Mouse (Mus musculus) lung, embryonic 16.5 days (tissue): Measurements from ENCODE around the gene Stox2. TPM values are rescaled to one million over a fixed set of nuclear protein-coding genes. Genes with fewer than 3 reads are reported as not detected.
A peak's percentile ranks its signal among the peaks of the same experiment; 100 is the strongest.

Source experiments
- ATAC-seq: fragments of 200-750 bp; cut with Nextera tagmentation; 2 replicates; pipeline ENCODE4 v1.8.0; 2017; ENCODE audit warnings: low read depth, mild to moderate bottlenecking, moderate library complexity
- H3K27ac ChIP-seq: fragments of 300-500 bp; sonication (generic); 2 replicates; pipeline ENCODE4 v1.5.1; 2014; ENCODE audit warnings: mild to moderate bottlenecking, control low read depth, low read length
- H3K27me3 ChIP-seq: fragments of 300-500 bp; sonication (generic); 2 replicates; pipeline ENCODE4 v1.6.1; 2014; ENCODE audit warnings: low read depth, low read length, mixed read lengths; ENCODE audit not compliant: control insufficient read depth, insufficient read depth
- H3K36me3 ChIP-seq: fragments of 300-500 bp; sonication (generic); 2 replicates; pipeline ENCODE4 v1.6.1; 2014; ENCODE audit warnings: low read length; ENCODE audit not compliant: control insufficient read depth, insufficient read depth
- H3K4me1 ChIP-seq: fragments of 300-500 bp; sonication (generic); replicated peaks from 2 replicates; pipeline ENCODE4 v1.6.1; 2014; ENCODE audit warnings: low read length, mixed read lengths; ENCODE audit not compliant: control insufficient read depth, insufficient read depth
- H3K4me2 ChIP-seq: fragments of 300-500 bp; sonication (generic); 2 replicates; pipeline ENCODE4 v1.6.1; 2014; ENCODE audit warnings: low read depth, low read length, control low read depth
- H3K4me3 ChIP-seq: fragments of 300-500 bp; sonication (generic); 2 replicates; pipeline ENCODE4 v1.5.1; 2014; ENCODE audit warnings: mild to moderate bottlenecking, low read length, control low read depth
- H3K9ac ChIP-seq: fragments of 300-500 bp; sonication (generic); 2 replicates; pipeline ENCODE4 v1.6.1; 2014; ENCODE audit warnings: low read length, control low read depth
- H3K9me3 ChIP-seq: fragments of 300-500 bp; sonication (generic); 2 replicates; pipeline ENCODE4 v1.6.1; 2016; ENCODE audit warnings: low read length; ENCODE audit not compliant: control insufficient read depth
- WGBS: fragments of 180-500 bp; shearing (Covaris S2); extraction: QIAGEN DNeasy Blood & Tissue Kit; methylation state at CpG from one replicate; pipeline ENCODE4 v1.1.7; 2014; 5-methylcytosine and 5-hydroxymethylcytosine counted together
- polyA plus RNA-seq: library from polyadenylated mRNA; unstranded; fragments of >200 nt; fragmentation: Nextera tagmentation; extraction: Ambion mirVana; gene quantifications from 2 replicates; pipeline ENCODE4 v1.2.1, GENCODE M21; 2015

Stox2 gene
- polyA plus RNA-seq, 1 experiment from 2014 or later = 11.6 TPM

- no peaks in the 10 kb centered on the region for H3K36me3 ChIP-seq
- H3K9ac ChIP-seq = no peak overlapping the region
- H3K4me2 ChIP-seq = no peak overlapping the region
- peaks cover 6% of the 10 kb centered on the region for H3K4me1 ChIP-seq
- no peak overlapping the region for H3K4me3 ChIP-seq
- no peaks in the 10 kb centered on the region for H3K27me3 ChIP-seq
- no peaks in the 10 kb centered on the region for H3K9me3 ChIP-seq
- ATAC-seq = no peak
- no peak overlapping the region for H3K27ac ChIP-seq
- 86% methylated on average over 6 of the region's 6 CpGs for WGBS
These were observed 160.7 kb downstream of the Stox2 start for GRCm38 (mm10) chr8:47285435-47285834.

GRCm38 (mm10) chr8:47284329-47285326, 161.5 kb downstream of the Stox2 start:
- ATAC-seq = no peak
- H3K36me3 ChIP-seq = no peaks in the 10 kb centered on the region
- no peaks in the 10 kb centered on the region for H3K9me3 ChIP-seq
- no peak overlapping the region for H3K4me2 ChIP-seq
- 86% methylated on average over 21 of the region's 21 CpGs for WGBS
- H3K27me3 ChIP-seq = no peaks in the 10 kb centered on the region
- no peak overlapping the region for H3K9ac ChIP-seq
- no peak overlapping the region for H3K27ac ChIP-seq
- H3K4me1 ChIP-seq = peaks cover 6% of the 10 kb centered on the region
- no peak overlapping the region for H3K4me3 ChIP-seq

GRCm38 (mm10) chr8:47279898-47280297, 166.3 kb downstream of the Stox2 start:
- H3K27me3 ChIP-seq = no peaks in the 10 kb centered on the region
- no peak for ATAC-seq
- no peak overlapping the region for H3K9ac ChIP-seq
- H3K4me3 ChIP-seq = no peak overlapping the region
- no peaks in the 10 kb centered on the region for H3K9me3 ChIP-seq
- WGBS = 71% methylated on average over 10 of the region's 10 CpGs
- H3K36me3 ChIP-seq = no peaks in the 10 kb centered on the region
- no peak overlapping the region for H3K27ac ChIP-seq
- peaks cover 4% of the 10 kb centered on the region; the same call in 1 of the 2 replicates for H3K4me1 ChIP-seq
- no peak overlapping the region for H3K4me2 ChIP-seq

GRCm38 (mm10) chr8:47278211-47278610, 168.0 kb downstream of the Stox2 start:
- no peak overlapping the region for H3K27ac ChIP-seq
- H3K4me1 ChIP-seq = peaks cover 4% of the 10 kb centered on the region; the same call in 1 of the 2 replicates
- H3K4me2 ChIP-seq = no peak overlapping the region
- H3K9ac ChIP-seq = no peak overlapping the region
- H3K4me3 ChIP-seq = no peak overlapping the region
- WGBS = 64% methylated on average over 3 of the region's 3 CpGs
- H3K9me3 ChIP-seq = no peaks in the 10 kb centered on the region
- H3K36me3 ChIP-seq = no peaks in the 10 kb centered on the region
- no peaks in the 10 kb centered on the region for H3K27me3 ChIP-seq
- ATAC-seq = peak; percentile 49; the same call in 1 of the 2 replicates

- H3K4me2 ChIP-seq = no peak overlapping the region
- no peaks in the 10 kb centered on the region for H3K27me3 ChIP-seq
- no peaks in the 10 kb centered on the region for H3K9me3 ChIP-seq
- no peak for ATAC-seq
- H3K9ac ChIP-seq = no peak overlapping the region
- peaks cover 2% of the 10 kb centered on the region; the same call in 1 of the 2 replicates for H3K4me1 ChIP-seq
- no peak overlapping the region for H3K27ac ChIP-seq
- 90% methylated on average over 6 of the region's 6 CpGs for WGBS
- no peak overlapping the region for H3K4me3 ChIP-seq
- H3K36me3 ChIP-seq = no peaks in the 10 kb centered on the region
These were observed 177.2 kb downstream of the Stox2 start for GRCm38 (mm10) chr8:47268931-47269330.

GRCm38 (mm10) chr8:47268062-47268822, 177.9 kb downstream of the Stox2 start:
- WGBS = 63% methylated on average over 21 of the region's 21 CpGs

GRCm38 (mm10) chr8:47263070-47263843, 182.9 kb downstream of the Stox2 start:
- 76% methylated on average over 17 of the region's 17 CpGs for WGBS
- Histone ChIP-seq H3K4me1 (peaks cover 8% of the 10 kb centered on the region), H3K9me3 (no peaks in the 10 kb centered on the region), H3K9ac (no peak overlapping the region), H3K27me3 (no peaks in the 10 kb centered on the region), H3K4me2 (no peak overlapping the region), H3K36me3 (no peaks in the 10 kb centered on the region), H3K27ac (no peak overlapping the region), H3K4me3 (no peak overlapping the region)
- no peak for ATAC-seq

More at GRCm38 (mm10) chr8:47268062-47268822, 177.9 kb downstream of the Stox2 start:
- peaks cover 2% of the 10 kb centered on the region; the same call in 1 of the 2 replicates for H3K4me1 ChIP-seq
- H3K4me2 ChIP-seq = peak overlapping the region; percentile 26; the same call in 1 of the 2 replicates
- no peaks in the 10 kb centered on the region for H3K36me3 ChIP-seq
- H3K9me3 ChIP-seq = no peaks in the 10 kb centered on the region
- no peaks in the 10 kb centered on the region for H3K27me3 ChIP-seq
- H3K27ac ChIP-seq = peak overlapping the region; percentile 5; the same call in 1 of the 2 replicates
- H3K4me3 ChIP-seq = no peak overlapping the region
- no peak overlapping the region for H3K9ac ChIP-seq
- ATAC-seq = peak; percentile 83

GRCm38 (mm10) chr8:47260751-47261474, 185.2 kb downstream of the Stox2 start:
- no peak overlapping the region for H3K4me2 ChIP-seq
- H3K36me3 ChIP-seq = no peaks in the 10 kb centered on the region
- no peak for ATAC-seq
- H3K4me1 ChIP-seq = peaks cover 6% of the 10 kb centered on the region; the same call in 1 of the 2 replicates
- no peak overlapping the region for H3K27ac ChIP-seq
- 42% methylated on average over 12 of the region's 12 CpGs for WGBS
- no peaks in the 10 kb centered on the region for H3K27me3 ChIP-seq
- no peaks in the 10 kb centered on the region for H3K9me3 ChIP-seq
- H3K4me3 ChIP-seq = no peak overlapping the region
- H3K9ac ChIP-seq = no peak overlapping the region
